Mouse (Mus musculus) layer of hippocampus, adult 2 months (tissue): ENCODE measurements around the gene Tbk1. TPM values are rescaled to one million over a fixed set of nuclear protein-coding genes. Genes with fewer than 3 reads are reported as not detected.
A peak's percentile ranks its signal among the peaks of the same experiment; 100 is the strongest.

Experiments
- DNase-seq, 2 experiments: peaks; one replicate each; pipeline ENCODE4 v3.0.0; 2022; ENCODE audit warnings: low spot score in 2 of 2
- H3K27ac ChIP-seq: fragments of 200-600 bp; 2 replicates; pipeline ENCODE4 v1.8.1; 2022
- H3K4me3 ChIP-seq: fragments of 200-600 bp; 2 replicates; pipeline ENCODE4 v1.8.1; 2022; ENCODE audit warnings: mild to moderate bottlenecking
- CTCF ChIP-seq: fragments of 200-600 bp; conservative IDR thresholded peaks from 2 replicates; pipeline ENCODE4 v1.8.1; 2022; ENCODE audit warnings: antibody characterized with exemption, mild to moderate bottlenecking, moderate library complexity
- total RNA-seq, 2 experiments: library from RNA; stranded (reverse); gene quantifications; 2 replicates each; pipeline ENCODE4 v1.2.3; 2021

Gene Tbk1
- total RNA-seq, 2 experiments from 2014 or later = 49.3 to 55.6 TPM

DNA sequence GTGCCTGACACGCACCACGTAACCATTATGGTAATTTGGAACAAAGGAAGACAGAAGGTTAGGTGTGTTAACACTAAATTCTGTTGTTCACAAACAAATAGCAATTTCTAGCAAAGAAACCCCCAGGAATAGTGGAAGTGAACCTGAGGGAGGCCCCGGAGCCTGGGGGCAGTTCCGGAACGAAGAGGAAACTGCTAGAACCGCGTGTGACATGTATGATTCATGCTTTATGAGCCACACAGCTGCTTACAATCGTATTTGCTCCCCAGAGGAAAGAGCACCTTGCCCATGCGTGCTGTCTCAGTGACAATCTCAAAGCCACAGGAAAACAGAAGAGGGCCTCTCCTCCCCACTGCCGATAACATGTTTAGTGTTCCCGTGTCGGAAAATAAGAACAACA, 3.6 kb downstream of the Tbk1 start:
- no peak for TF ChIP-seq CTCF
- no peak overlapping the region for H3K27ac ChIP-seq
- H3K4me3 ChIP-seq = no peak overlapping the region
- DNase-seq = no peak

DNA sequence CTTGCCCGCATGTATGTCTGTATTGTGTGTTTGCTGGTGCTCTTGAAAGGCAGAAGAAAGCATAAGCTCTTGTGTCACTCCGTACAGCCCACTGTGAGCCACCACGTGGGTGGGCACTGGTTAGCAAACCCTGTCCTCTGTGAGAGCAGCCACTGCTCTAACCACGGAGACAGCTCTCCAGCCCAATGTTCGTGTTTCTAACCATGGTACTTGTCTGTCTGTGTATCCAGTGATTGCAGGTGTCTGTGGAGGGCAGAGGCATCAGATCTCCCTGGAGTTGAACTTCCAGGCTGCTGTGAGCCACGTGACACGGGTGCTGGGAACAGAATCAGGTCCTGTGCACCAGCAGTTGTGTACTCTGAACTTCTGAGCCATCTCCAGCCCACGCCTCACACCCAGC, 4.3 kb downstream of the Tbk1 start:
- DNase-seq = no peak
- Histone ChIP-seq H3K27ac (no peak overlapping the region), H3K4me3 (no peak overlapping the region)
- TF ChIP-seq CTCF = no peak

DNA sequence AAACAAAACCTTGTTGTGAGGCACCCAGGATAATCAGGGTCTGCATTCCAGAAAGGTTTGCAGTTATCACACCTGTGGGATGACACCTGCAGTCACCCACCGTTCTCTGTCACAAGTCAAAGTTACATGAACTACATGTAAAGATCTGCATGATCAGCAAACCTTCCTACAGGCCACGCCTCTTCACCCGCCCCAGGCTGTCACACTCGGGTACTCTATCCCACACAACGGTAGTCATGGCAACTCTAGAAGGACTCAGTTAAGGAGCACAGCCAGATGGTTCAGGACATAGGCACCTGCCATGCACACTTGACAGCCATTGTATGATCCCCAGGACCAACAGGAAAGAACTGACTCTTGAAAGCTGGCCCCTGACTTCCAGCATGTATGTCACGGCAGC, 5.2 kb downstream of the Tbk1 start:
- TF ChIP-seq CTCF = no peak
- no peak for DNase-seq
- H3K4me3 ChIP-seq = no peak overlapping the region
- H3K27ac ChIP-seq = no peak overlapping the region

DNA sequence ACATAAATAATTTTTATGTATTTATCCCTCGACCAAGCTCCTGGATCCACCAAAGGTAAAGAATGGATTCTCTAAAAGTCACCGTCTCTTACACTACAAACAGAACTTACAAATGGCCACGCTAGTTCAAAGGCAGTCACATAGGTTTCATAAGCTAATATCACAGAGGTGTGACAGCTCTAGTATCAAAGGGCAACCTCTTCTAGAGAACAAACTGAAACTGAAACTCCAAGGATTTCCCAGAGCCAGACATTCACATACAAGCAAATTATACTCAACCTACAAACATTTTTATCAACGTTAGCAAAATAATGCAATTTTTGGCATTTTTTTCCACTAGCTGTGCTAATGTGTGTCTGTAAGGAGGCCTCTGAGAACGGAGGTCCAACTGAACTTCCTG, 6.2 kb downstream of the Tbk1 start:
- no peak for TF ChIP-seq CTCF
- DNase-seq = no peak
- H3K27ac ChIP-seq = no peak overlapping the region
- H3K4me3 ChIP-seq = no peak overlapping the region

DNA sequence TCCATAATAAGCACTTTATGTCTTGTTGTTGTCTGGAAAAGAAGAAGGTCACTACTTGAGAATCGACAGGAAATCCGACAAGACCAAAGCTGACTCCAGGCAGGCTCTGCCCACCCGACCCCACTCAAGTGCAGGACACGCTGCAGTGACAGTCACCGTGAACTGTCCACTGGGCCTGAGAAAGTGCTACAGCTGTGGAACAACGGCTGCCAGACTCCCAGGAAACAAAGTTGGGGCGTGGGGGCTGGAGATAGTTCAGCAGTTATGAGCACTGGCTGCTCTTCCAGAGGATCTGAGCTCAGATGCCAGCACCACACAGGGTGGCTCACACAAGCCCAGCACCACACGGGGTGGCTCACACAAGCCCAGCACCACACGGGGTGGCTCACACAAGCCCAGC, 10.2 kb downstream of the Tbk1 start:
- no peak for TF ChIP-seq CTCF
- DNase-seq = no peak
- no peak overlapping the region for H3K27ac ChIP-seq
- no peak overlapping the region for H3K4me3 ChIP-seq

DNA sequence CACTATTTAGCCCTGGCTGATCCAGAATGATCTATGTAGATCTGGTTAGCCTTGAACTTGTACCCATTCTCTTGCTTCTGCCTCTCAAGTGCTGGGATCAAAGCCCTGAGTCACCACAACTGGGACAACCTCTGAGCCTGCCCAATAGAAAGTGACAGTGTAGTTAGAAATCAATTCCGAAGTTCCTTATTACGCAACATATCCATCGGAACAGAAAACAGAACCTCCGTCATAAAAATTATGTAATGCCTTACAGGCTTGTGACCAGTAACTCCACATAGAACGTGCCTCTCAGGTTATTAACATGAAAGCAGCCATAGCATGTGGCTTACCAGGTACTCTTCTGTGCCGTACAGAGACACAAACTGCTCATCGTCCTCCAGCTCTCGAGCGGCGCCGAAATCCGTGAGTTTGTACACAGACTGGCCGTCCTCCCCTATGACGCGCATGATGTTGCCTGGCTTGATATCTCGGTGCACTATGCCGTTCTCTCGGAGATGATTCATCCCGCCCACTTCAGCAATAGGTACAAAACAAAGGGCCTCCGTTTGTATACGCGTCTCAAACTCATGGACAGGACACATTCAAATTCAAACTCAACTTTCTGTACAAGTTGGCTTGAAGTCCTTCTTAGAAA, 15.0 kb downstream of the Tbk1 start:
- Histone ChIP-seq H3K27ac (no peak overlapping the region), H3K4me3 (no peak overlapping the region)
- DNase-seq = no peak
- TF ChIP-seq CTCF = no peak

GRCm38 (mm10) chr10:121571031-121571430, 15.6 kb downstream of the Tbk1 start:
- H3K4me3 ChIP-seq = no peak overlapping the region
- no peak for TF ChIP-seq CTCF
- no peak overlapping the region for H3K27ac ChIP-seq
- no peak for DNase-seq

- no peak for DNase-seq
- Histone ChIP-seq H3K4me3 (no peak overlapping the region), H3K27ac (no peak overlapping the region)
- TF ChIP-seq CTCF = no peak
Measured at GRCm38 (mm10) chr10:121569796-121570195, 16.8 kb downstream of the Tbk1 start.

- H3K27ac ChIP-seq = no peak overlapping the region
- no peak for DNase-seq
- no peak overlapping the region for H3K4me3 ChIP-seq
- TF ChIP-seq CTCF = no peak
Measured at GRCm38 (mm10) chr10:121569001-121569589, 17.5 kb downstream of the Tbk1 start.

GRCm38 (mm10) chr10:121568534-121568933, 18.1 kb downstream of the Tbk1 start:
- H3K27ac ChIP-seq = no peak overlapping the region
- H3K4me3 ChIP-seq = no peak overlapping the region

DNA sequence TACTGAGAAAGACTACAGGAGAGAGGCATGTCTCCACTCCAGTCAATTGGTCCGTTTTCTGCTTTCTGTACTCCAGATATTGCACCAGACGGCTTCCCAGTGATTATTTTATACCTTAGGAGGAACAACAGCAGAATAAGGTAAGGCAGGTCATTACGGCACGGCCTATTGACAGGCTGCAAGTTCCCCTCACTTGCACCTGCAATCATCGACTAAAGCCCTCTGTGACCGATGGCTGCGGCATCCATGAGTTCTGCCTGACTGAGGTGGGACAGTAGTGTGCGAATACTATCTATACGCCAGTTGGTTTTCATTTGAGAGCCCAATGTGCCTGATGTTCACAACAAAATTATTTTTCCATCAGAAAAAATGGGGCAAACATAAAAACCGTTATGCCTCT, 18.6 kb downstream of the Tbk1 start:
- no peak for DNase-seq
- Histone ChIP-seq H3K4me3 (no peak overlapping the region), H3K27ac (no peak overlapping the region)
- no peak for TF ChIP-seq CTCF

More at GRCm38 (mm10) chr10:121568534-121568933, 18.1 kb downstream of the Tbk1 start:
- no peak for TF ChIP-seq CTCF
- DNase-seq = no peak

- Histone ChIP-seq H3K27ac (no peak overlapping the region), H3K4me3 (no peak overlapping the region)
- no peak for TF ChIP-seq CTCF
- DNase-seq = peak in 1 of 2 experiments; percentile 8
Measured at GRCm38 (mm10) chr10:121564447-121564846, 22.1 kb downstream of the Tbk1 start.

DNA sequence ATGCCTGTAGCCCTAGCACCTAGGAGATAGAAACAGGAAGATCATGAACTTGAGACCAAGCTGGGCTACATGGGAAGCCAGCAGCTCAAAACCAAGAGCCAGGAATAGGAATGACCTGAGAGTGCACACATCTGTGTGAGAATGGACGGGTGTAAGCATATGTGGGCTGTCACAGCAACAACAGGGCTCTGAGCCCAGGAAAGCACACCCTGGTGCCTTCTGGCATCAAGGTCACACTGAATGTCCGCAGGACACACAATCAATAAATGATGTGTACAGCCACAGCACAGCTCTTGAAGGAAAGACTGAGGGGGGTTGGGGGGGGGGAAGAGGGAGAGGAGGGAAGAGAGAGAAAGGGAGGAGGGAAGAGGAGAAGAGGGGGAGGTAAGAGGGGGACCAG, 28.4 kb downstream of the Tbk1 start:
- H3K4me3 ChIP-seq = no peak overlapping the region
- H3K27ac ChIP-seq = no peak overlapping the region
- DNase-seq = peak in 1 of 2 experiments; percentile 2
- no peak for TF ChIP-seq CTCF

- peak in 1 of 2 experiments; percentile 5 for DNase-seq
- Histone ChIP-seq H3K4me3 (no peak overlapping the region), H3K27ac (0 out of 2 replicates have a peak overlapping the region, but pooled peaks have one; percentile 25)
- TF ChIP-seq CTCF = peak; percentile 34
Measured at GRCm38 (mm10) chr10:121556263-121556662, 30.3 kb downstream of the Tbk1 start.

DNA sequence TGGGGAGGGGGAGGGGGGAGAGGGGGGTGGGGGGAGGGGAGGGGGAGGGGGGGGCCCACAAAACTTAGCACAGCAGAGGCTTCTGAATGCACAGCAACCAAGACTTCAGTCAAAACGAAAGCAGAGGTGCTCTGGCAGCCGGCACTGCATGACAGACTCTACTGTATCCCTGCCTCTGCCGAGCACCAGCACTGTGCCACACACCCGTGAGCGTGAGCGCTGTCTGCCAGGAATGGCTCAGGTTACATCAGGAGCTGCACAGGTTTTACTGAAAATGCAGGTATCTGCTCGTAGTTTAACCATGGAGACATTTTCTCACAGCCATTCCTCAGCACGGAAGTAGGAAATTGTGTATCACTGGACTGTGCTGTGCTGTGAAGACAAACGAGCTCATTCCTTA, 36.3 kb downstream of the Tbk1 start:
- no peak for DNase-seq
- TF ChIP-seq CTCF = no peak
- H3K27ac ChIP-seq = no peak overlapping the region
- H3K4me3 ChIP-seq = no peak overlapping the region
